Mouse (Mus musculus) adrenal gland (tissue): ENCODE measurements around the gene Mad2l1.

Experiments used
- intact Hi-C: fragments of 180-260 bp; cut with DNase I; formaldehyde crosslinking; loops from one replicate; pipeline ENCODE4 v1.15.1; 2025
- long read RNA-seq, 2 experiments: library from polyadenylated mRNA; unstranded; transcript quantifications; one replicate each; pipeline ENCODE4 v2.0.0; 2020; ENCODE audit warnings: borderline replicate concordance in 1 of 2; ENCODE audit not compliant: insufficient replicate concordance in 1 of 2

Mad2l1 gene
- long read RNA-seq, experiment 1, full-length matches to known transcripts = 3 of 4 reads
- long read RNA-seq, experiment 1, partial matches to known transcripts = 1 of 4 reads
- long read RNA-seq, experiment 1, other reads (novel, unspliced or antisense) = 0 of 4 reads
- long read RNA-seq, experiment 2, full-length matches to known transcripts = 5 of 6 reads
- long read RNA-seq, experiment 2, partial matches to known transcripts = 0 of 6 reads
- long read RNA-seq, experiment 2, other reads (novel, unspliced or antisense) = 1 of 6 reads

DNA sequence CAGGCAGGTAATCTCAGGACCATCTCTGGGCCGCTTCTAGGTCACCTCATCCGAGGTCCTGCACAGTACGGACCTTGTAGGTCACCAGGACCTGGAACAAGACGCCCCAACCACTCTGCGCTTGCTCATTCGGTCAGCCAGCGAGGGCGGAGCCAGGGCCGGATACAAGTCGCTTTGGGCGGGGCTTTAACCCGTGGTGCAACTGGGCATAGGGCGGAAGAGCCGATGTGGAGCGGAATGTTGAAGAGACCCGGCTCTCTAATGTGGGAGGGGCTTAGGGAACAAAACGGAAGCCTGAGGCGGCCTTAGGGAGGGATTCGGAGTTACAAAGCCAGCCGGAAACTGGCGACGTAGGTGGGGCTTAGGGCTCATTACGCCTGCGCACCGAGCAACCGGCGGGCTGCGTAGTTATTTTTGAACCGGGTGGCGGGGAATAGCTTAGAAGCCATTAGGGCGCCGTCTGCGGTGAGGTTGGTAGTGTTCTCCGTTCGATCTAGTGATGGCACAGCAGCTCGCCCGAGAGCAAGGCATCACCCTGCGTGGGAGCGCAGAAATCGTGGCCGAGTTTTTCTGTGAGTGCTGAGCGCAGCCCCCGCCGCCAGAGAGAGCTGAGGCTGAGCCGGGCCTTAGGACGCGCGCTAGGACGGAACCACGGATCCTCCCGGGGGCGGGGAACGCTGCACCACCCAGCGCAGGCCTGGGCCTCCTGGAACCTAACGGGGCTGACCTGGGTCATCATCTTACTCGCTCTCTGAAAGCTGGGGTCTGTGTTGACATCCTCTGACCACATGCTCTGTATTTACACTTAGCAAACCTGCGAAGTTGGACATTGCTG is at the start of gene Mad2l1:
Mad2l1 (plus strand) TSS at position 363 of the 835 bp plus-strand sequence.
- intact Hi-C loops = no loop called here

DNA sequence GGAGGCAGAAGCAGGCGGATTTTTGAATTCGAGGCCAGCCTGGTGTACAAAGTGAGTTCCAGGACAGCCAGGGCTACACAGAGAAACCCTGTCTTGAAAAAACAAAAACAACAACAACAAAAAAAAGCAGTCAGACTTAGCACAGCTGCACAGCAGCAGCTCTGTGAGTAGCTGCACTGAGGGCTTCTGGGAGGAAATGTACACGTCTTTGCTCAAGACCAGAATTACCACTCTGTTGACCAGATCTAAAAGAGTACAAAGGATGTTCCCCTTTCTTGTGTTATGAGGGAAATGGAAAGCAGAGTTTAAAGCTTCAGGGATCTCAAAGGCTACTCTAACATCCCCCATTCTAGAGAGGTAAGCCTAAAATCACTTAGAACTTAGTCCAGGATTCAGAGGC is 41.5 kb upstream of the Mad2l1 start:
- intact Hi-C loops = no loop called here

DNA sequence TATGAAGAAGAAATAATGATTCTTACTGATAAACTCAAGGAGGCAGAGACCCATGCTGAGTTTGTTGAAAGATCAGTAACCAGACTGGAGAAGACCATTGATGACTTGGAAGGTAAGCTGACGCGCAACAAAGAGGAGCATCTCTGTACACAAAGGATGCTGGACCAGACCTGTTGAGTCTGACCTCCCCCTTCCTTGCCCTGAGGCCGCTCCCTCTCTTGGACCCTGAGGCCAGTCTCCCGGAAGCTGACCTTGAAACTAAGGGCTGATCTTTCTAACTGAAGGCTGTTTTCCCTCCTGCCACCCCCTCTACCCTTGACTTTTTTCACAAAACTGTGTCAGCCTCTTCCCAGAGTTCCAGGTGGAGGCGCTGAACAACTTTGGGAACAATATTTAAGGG is 18.8 kb upstream of the Mad2l1 start:
- intact Hi-C loops = no loop called here

DNA sequence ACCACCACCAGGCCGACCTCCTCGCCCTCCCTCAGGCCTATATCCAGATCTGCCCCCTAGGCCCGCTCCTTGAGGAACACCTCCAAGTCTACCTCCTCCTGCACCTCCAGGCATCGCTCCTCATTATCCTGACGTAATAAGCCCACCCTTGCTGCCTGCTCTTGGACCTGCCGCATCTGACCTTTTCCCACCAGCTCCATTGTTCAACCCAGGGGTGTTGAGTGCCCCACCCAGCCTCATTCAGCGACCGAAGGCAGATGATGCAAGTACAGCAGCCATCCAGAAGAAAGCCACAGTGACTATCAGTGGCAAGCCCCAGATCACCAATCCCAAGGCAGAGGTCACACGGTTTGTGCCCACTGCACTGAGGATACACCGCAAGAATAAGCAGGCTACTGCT is 6.8 kb upstream of the Mad2l1 start:
- intact Hi-C loops = no loop called here

DNA sequence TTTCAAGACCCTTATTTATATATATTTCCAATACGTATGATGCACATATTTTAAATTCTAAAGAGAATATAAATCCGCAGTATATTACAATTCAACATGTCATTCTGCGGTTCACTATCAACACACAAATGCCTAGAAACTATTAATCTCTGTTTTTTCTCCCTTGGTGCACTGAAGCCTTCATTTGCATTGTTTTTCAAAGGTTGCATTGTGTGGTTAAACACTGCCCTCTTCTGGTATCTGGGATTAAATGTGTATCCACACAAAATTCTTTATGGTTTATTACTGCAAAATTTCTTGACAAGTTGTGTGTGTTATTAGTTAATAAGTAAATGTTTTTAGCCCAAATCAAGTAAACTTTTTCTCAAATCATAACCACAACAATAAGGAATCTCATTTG is 1.9 kb upstream of the Mad2l1 start:
- intact Hi-C loops = loop anchor here (5.0 kb wide), 2 partner anchors 881 to 1021 kb away; no protein-coding TSS in a partner anchor

DNA sequence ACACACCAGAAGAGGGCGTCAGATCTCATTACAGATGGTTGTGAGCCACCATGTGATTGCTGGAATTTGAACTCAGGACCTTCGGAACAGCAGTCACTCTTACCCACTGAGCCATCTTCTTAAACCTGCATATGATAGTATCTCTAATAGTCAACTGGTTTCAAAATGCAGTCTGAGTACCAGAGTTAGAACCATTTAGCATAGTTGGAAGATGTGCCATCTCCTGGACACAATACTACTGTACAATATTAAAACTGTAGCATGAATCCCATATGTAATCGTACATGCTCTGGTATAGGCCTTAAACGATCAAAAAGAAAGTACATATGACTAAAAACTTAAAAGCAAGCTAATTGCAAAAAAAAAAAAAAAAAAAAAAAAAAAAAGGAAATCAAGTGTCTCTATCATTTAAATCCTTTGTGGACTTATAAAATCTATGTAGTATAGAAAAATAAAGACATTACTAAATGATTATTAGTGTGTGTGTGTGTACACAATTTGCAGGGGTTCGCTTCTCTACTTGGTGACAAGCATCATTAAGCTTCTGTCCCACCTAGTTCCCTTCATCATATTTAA is 736 bp upstream of the Mad2l1 start:
- intact Hi-C loops = loop anchor here (5.0 kb wide), 2 partner anchors 882 to 1022 kb away; no protein-coding TSS in a partner anchor

DNA sequence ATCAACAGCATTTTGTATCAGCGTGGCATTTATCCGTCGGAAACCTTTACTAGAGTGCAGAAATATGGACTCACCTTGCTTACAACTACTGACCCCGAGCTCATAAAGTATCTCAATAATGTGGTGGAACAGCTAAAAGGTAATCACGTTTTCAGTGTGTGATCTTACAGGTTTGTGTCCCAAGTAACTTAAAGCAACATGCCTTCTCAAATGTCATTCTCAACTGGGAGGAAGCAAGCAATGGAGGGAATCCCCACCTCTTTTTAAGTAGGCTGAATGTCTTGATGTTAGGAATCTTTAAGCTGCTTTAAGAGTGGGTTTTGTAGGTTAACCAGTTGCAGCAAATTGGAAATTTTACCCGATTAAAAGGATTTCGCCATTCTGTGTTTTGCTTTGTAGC is 776 bp downstream of the Mad2l1 start:
- intact Hi-C loops = no loop called here

DNA sequence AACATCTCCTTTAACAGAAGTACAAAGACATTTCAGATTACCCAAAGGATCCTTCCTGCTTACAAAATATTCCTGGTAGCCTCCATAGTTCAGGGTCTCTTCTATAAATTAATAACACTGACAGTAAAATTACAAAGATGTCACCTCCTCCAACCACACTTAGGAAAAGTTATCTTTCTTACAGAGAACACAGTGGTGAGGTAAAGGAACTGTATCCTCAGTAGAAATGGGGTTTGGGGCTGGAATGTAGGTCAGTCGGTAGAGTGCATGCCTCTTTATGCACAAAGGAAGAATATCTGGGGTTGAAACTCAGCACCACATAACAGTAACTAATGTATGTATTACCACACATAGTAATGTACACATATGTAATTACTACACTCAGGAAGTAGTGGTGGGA is 24.8 kb downstream of the Mad2l1 start, which contains the start of gene Vmn1r32:
Vmn1r32 (minus strand) TSS at position 101 of the 400 bp plus-strand sequence.
- intact Hi-C loops = no loop called here

DNA sequence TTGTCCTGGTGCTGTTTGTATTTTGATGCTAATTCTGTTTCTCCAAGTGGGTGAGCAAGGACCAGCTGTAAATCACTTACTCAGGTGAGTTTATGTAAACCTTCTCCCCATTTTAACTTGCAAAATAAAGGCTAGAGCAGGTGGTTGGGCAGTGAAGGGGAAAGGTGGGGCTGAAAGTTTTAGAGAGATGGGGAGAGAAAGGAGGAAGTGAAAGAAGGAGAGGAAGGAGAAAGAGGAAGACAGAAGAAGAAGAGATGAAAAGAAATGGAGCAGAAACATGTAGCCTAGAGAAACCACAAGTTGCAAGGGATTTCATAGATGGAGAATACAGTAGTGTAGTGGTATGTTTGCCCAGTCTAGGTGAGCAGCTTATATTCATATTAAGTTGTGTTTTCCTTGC is 60.6 kb downstream of the Mad2l1 start:
- intact Hi-C loops = no loop called here
